In the genomic region with DNA sequence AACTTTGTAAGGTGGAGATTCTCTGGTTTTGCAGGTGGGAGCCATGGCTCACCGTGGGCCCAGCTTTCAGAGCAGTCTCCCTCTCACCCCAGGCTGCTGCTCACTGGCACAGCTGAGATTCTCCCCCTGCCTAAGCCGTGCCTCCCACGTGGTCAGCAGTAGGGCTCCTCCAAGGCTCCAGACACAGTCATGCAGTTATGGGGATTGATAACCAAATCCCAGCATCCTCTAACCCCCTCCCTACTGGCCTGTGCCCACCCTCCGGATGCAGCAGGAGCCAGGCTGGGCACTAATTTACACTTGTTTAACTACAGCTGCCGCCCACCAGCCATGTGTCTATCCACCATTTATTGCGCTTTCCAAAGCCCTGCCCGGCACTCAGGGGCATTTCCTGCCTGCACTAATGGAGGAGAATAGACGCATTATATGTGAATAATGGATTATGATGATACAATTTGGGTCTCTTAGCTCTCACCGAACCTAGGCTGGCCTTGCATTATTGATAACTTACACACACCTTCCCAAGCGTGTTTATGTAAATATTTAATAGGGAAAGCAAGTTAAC, we compare ENCODE assay signal across 17 mouse cellular contexts.
A peak's percentile ranks its signal among the peaks of the same experiment; 100 is the strongest.
DNase-seq lines count a peak whose midpoint lies in the region; ATAC-seq lines count a peak whose summit lies in the region.
"Had no signal": no experiment of that assay in that cellular context is flagged by ENCODE, and none has a peak within 500 bp of the region (broad histone marks: within the 10 kb centered on the region; RNA-seq: fewer than 3 reads in every experiment).

No protein-coding gene starts in this region.

- no peak overlapping the region for H3K4me2 ChIP-seq in midbrain, embryonic 12.5 days (replicated peaks)
- H3K4me2 ChIP-seq: heart, embryonic 13.5 days; limb, embryonic 15.5 days had no signal

- H3K27me3 ChIP-seq in midbrain, embryonic 12.5 days = peaks cover 17% of the 10 kb centered on the region

- peaks cover 8% of the 10 kb centered on the region for H3K4me1 ChIP-seq in midbrain, embryonic 12.5 days
- H3K4me1 ChIP-seq: heart, embryonic 13.5 days had no signal

- peak; percentile 62; the same call in 1 of the 2 replicates for ATAC-seq in midbrain, embryonic 12.5 days (ENCODE audit: low FRiP score, low read depth)
- ATAC-seq in megakaryocyte-erythroid progenitor cell, adult 5-6 weeks (replicated peaks; ENCODE audit: low FRiP score, low TSS enrichment, poor library complexity, severe bottlenecking) = no peak

- H3K27ac ChIP-seq in midbrain, embryonic 12.5 days (replicated peaks) = no peak overlapping the region; the same call in 1 of the 2 replicates
- H3K27ac ChIP-seq: heart, embryonic 13.5 days; limb, embryonic 15.5 days; macrophage had no signal

- DNase-seq in layer of hippocampus, adult 9-11 months = peak; percentile 20
- no peak for DNase-seq in layer of hippocampus, adult 8-10 months (ENCODE audit: low spot score in 2 of 2)
- peak; percentile 11 for DNase-seq in right cerebral cortex, postnatal 4 days
- DNase-seq in right cerebral cortex, postnatal 14 days = no peak
- peak; percentile 49 for DNase-seq in retina, embryonic 14.5 days (ENCODE audit: low spot score)
- DNase-seq in layer of hippocampus, postnatal 25 days (ENCODE audit: extremely low spot score in 1 of 2, low spot score in 1 of 2) = no peak
- DNase-seq: cerebellum, adult 11-12 months; heart, postnatal 4 days; kidney, adult 11 months; kidney, postnatal 14 days; lung, adult 18-20 months; thymus, postnatal 25 days had no signal

- 43% methylated on average over 10 of the region's 10 CpGs for WGBS in midbrain, embryonic 12.5 days

- no peak overlapping the region for H3K4me3 ChIP-seq in midbrain, embryonic 12.5 days
- H3K4me3 ChIP-seq: heart, embryonic 13.5 days; limb, embryonic 15.5 days had no signal

- no peaks in the 10 kb centered on the region for H3K36me3 ChIP-seq in midbrain, embryonic 12.5 days
- H3K36me3 ChIP-seq: heart, embryonic 13.5 days; limb, embryonic 15.5 days had no signal

- no peaks in the 10 kb centered on the region for H3K9me3 ChIP-seq in midbrain, embryonic 12.5 days
- H3K9me3 ChIP-seq: heart, embryonic 13.5 days; limb, embryonic 15.5 days had no signal

- H3K9ac ChIP-seq in midbrain, embryonic 12.5 days (replicated peaks) = no peak overlapping the region
- H3K9ac ChIP-seq: heart, embryonic 13.5 days; limb, embryonic 15.5 days had no signal

Comparison
In these comparisons a context has a peak if more than half of its experiments do, and no peak if none do; other contexts are left out.
1. DNase-seq: peak in layer of hippocampus, adult 9-11 months (single experiment), right cerebral cortex, postnatal 4 days (single experiment) and retina, embryonic 14.5 days (single experiment); none in layer of hippocampus, adult 8-10 months (0 of 2), right cerebral cortex, postnatal 14 days (single experiment) and layer of hippocampus, postnatal 25 days (0 of 2).